Mouse (Mus musculus) C2C12 (cell line): ENCODE measurements around the gene Zfp317.

ENCODE experiments used
- CTCF ChIP-seq: IDR thresholded peaks from one replicate; pipeline ENCODE4 v1.5.1; 2011; ENCODE audit not compliant: control insufficient read depth, insufficient read depth, insufficient read length
- MAX ChIP-seq: IDR thresholded peaks from one replicate; pipeline ENCODE4 v1.6.1; 2011; ENCODE audit warnings: mild to moderate bottlenecking, control low read depth

DNA sequence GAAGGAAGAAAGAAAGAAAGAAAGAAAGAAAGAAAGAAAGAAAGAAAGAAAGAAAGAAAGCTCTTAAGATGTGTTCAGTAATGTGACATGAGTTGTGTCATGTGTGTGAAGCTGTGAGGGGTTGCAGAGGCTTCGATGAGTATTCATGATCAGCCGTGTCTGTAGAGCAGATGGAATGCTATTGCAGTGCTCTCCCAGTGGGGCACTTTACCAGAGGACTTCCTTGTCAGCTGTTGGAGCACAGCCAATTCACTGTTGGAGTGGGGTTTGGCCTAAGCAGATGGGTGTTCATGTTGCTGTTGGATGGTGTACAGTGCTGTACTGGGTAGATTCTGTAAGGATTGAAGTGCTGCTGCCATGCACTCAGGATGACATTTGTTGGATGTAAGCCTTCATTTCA lies 70.5 kb downstream of the Zfp317 start:
- TF ChIP-seq CTCF (no peak), MAX (no peak)
